Mouse (Mus musculus) myocyte (in vitro differentiated cells): ENCODE measurements around the gene Tmem234. TPM values are rescaled to one million over a fixed set of nuclear protein-coding genes. Genes with fewer than 3 reads are reported as not detected.
A peak's percentile ranks its signal among the peaks of the same experiment; 100 is the strongest.

Experiments used
- H3K27me3 ChIP-seq: one replicate; pipeline ENCODE4 v1.6.1; 2011; ENCODE audit not compliant: control insufficient read depth, insufficient read depth, insufficient read length
- H3K36me3 ChIP-seq: one replicate; pipeline ENCODE4 v1.6.1; 2011; ENCODE audit not compliant: control insufficient read depth, insufficient read depth
- H3K4me2 ChIP-seq: one replicate; pipeline ENCODE4 v1.6.1; 2011; ENCODE audit warnings: low read depth, control low read depth
- H3K4me3 ChIP-seq: one replicate; pipeline ENCODE4 v1.5.1; 2011; ENCODE audit warnings: mild to moderate bottlenecking, control low read depth, moderate library complexity
- H3K79me2 ChIP-seq: one replicate; pipeline ENCODE4 v1.6.1; 2011; ENCODE audit not compliant: control insufficient read depth, insufficient read depth
- H3ac ChIP-seq: one replicate; pipeline ENCODE4 v1.6.1; 2011; ENCODE audit not compliant: control insufficient read depth, insufficient read length
- CEBPB ChIP-seq: IDR thresholded peaks from 2 replicates; pipeline ENCODE4 v1.6.1; 2011; ENCODE audit warnings: mild to moderate bottlenecking, moderate library complexity; ENCODE audit not compliant: poor library complexity, insufficient read depth, severe bottlenecking
- E2F4 ChIP-seq: IDR thresholded peaks from one replicate; pipeline ENCODE4 v1.6.1; 2011; ENCODE audit warnings: mild to moderate bottlenecking, control low read depth, moderate library complexity; ENCODE audit not compliant: insufficient read depth
- MAX ChIP-seq: IDR thresholded peaks from one replicate; pipeline ENCODE4 v1.6.1; 2011; ENCODE audit warnings: low read depth, mild to moderate bottlenecking, control low read depth
- MYOD1 ChIP-seq, 3 experiments: IDR thresholded peaks; one replicate each; pipeline ENCODE4 v1.6.1; 2011; ENCODE audit warnings: control low read depth in 2 of 3, low read depth in 2 of 3, mild to moderate bottlenecking in 2 of 3, moderate library complexity in 1 of 3; ENCODE audit not compliant: insufficient read length in 2 of 3, control insufficient read depth in 1 of 3
- MYOG ChIP-seq, 3 experiments: IDR thresholded peaks; one replicate each; pipeline ENCODE4 v1.6.1; 2011; ENCODE audit warnings: control low read depth in 2 of 3, low read depth in 2 of 3, mild to moderate bottlenecking in 2 of 3; ENCODE audit not compliant: insufficient read length in 2 of 3, control insufficient read depth in 1 of 3, insufficient read depth in 1 of 3
- POLR2A ChIP-seq: IDR thresholded peaks from one replicate; pipeline ENCODE4 v1.6.1; 2011; ENCODE audit warnings: low read depth, mild to moderate bottlenecking, control low read depth, moderate library complexity; ENCODE audit not compliant: insufficient read length
- POLR2AphosphoS2 ChIP-seq: IDR thresholded peaks from one replicate; pipeline ENCODE4 v1.6.1; 2011; ENCODE audit warnings: low read depth, control low read depth; ENCODE audit not compliant: insufficient read length
- REST ChIP-seq: IDR thresholded peaks from one replicate; pipeline ENCODE4 v1.6.1; 2011; ENCODE audit warnings: mild to moderate bottlenecking, control low read depth, moderate library complexity; ENCODE audit not compliant: insufficient read depth, insufficient read length
- SRF ChIP-seq: IDR thresholded peaks from one replicate; pipeline ENCODE4 v1.6.1; 2011; ENCODE audit warnings: low read depth; ENCODE audit not compliant: control insufficient read depth, insufficient read length
- TCF12 ChIP-seq: IDR thresholded peaks from one replicate; pipeline ENCODE4 v1.6.1; 2011; ENCODE audit warnings: mild to moderate bottlenecking, control low read depth; ENCODE audit not compliant: poor library complexity, insufficient read depth, severe bottlenecking
- TCF3 ChIP-seq: IDR thresholded peaks from one replicate; pipeline ENCODE4 v1.6.1; 2011; ENCODE audit warnings: low read depth, control low read depth; ENCODE audit not compliant: insufficient read length
- USF1 ChIP-seq: IDR thresholded peaks from one replicate; pipeline ENCODE4 v1.6.1; 2011; ENCODE audit warnings: low read depth, mild to moderate bottlenecking, control low read depth, moderate library complexity
- polyA plus RNA-seq: library from polyadenylated mRNA; unstranded; fragments of >200 nt; fragmentation: generic; extraction: Trizol; gene quantifications from one replicate; pipeline ENCODE4 v1.2.1, GENCODE M21; 2012; ENCODE audit warnings: missing spikeins

Gene Tmem234
- polyA plus RNA-seq, 1 experiment = 220 TPM

- Histone ChIP-seq H3K4me3 (peak within 1 kb of the TSS; percentile 50), H3K79me2 (no peaks in the 10 kb centered on the region), H3K27me3 (no peaks in the 10 kb centered on the region), H3ac (no peak within 1 kb of the TSS), H3K36me3 (peaks cover 6% of the 10 kb centered on the region), H3K4me2 (peak within 1 kb of the TSS; percentile 99)
- TF ChIP-seq POLR2A = peak; percentile 16
- no peak for TF ChIP-seq MYOD1 (IDR thresholded peaks at IDR 0.05; ENCODE audit: control insufficient read depth in 1 of 3, insufficient read length in 2 of 3, low read depth in 2 of 3)
Measured at GRCm38 (mm10) chr4:129623681-129624091, 23.2 kb downstream of the Tmem234 start, which contains the start of gene Ccdc28b. Gene Ccdc28b (minus strand): TSS chr4:129623947.

GRCm38 (mm10) chr4:129624281-129625028 lies 24.0 kb downstream of the Tmem234 start:
- peaks cover 6% of the 10 kb centered on the region for H3K36me3 ChIP-seq
- no peak overlapping the region for H3ac ChIP-seq

GRCm38 (mm10) chr4:129625029-129625370 lies 24.5 kb downstream of the Tmem234 start:
- H3K36me3 ChIP-seq = peaks cover 6% of the 10 kb centered on the region
- H3K4me2 ChIP-seq = peak overlapping the region; percentile 99
- H3ac ChIP-seq = no peak overlapping the region
- H3K79me2 ChIP-seq = no peaks in the 10 kb centered on the region
- no peak overlapping the region for H3K4me3 ChIP-seq
- no peak for TF ChIP-seq REST
- TF ChIP-seq TCF3 = no peak
- TF ChIP-seq POLR2AphosphoS2 = no peak
- no peak for TF ChIP-seq E2F4
- no peak for TF ChIP-seq MYOD1 (IDR thresholded peaks at IDR 0.05; ENCODE audit: control insufficient read depth in 1 of 3, insufficient read length in 2 of 3, low read depth in 2 of 3)
- no peak for TF ChIP-seq CEBPB
- no peak for TF ChIP-seq POLR2A
- no peak for TF ChIP-seq TCF12
- no peak for TF ChIP-seq MAX
- no peak for TF ChIP-seq USF1
- no peak for TF ChIP-seq SRF
- TF ChIP-seq MYOG (IDR thresholded peaks at IDR 0.05; ENCODE audit: control insufficient read depth in 1 of 3, insufficient read depth in 1 of 3, insufficient read length in 2 of 3, low read depth in 2 of 3) = no peak
- no peaks in the 10 kb centered on the region for H3K27me3 ChIP-seq

More at GRCm38 (mm10) chr4:129624281-129625028, 24.0 kb downstream of the Tmem234 start:
- peak overlapping the region; percentile 99 for H3K4me2 ChIP-seq
- no peaks in the 10 kb centered on the region for H3K27me3 ChIP-seq
- H3K4me3 ChIP-seq = peak overlapping the region; percentile 50
- no peaks in the 10 kb centered on the region for H3K79me2 ChIP-seq
- peak; percentile 72 for TF ChIP-seq POLR2AphosphoS2
- peak; percentile 31 for TF ChIP-seq POLR2A
- TF ChIP-seq CEBPB = no peak

GRCm38 (mm10) chr4:129625496-129625895 lies 25.0 kb downstream of the Tmem234 start:
- Histone ChIP-seq H3K4me2 (no peak overlapping the region), H3K79me2 (no peaks in the 10 kb centered on the region), H3K4me3 (no peak overlapping the region), H3K36me3 (peaks cover 6% of the 10 kb centered on the region), H3K27me3 (no peaks in the 10 kb centered on the region), H3ac (no peak overlapping the region)
- TF ChIP-seq TCF12 = no peak
- no peak for TF ChIP-seq MYOD1 (IDR thresholded peaks at IDR 0.05; ENCODE audit: control insufficient read depth in 1 of 3, insufficient read length in 2 of 3, low read depth in 2 of 3)
- TF ChIP-seq MAX = no peak
- TF ChIP-seq TCF3 = no peak
- TF ChIP-seq MYOG (IDR thresholded peaks at IDR 0.05; ENCODE audit: control insufficient read depth in 1 of 3, insufficient read depth in 1 of 3, insufficient read length in 2 of 3, low read depth in 2 of 3) = no peak
- no peak for TF ChIP-seq CEBPB
- no peak for TF ChIP-seq POLR2A
- no peak for TF ChIP-seq REST
- no peak for TF ChIP-seq SRF
- no peak for TF ChIP-seq E2F4
- no peak for TF ChIP-seq USF1
- no peak for TF ChIP-seq POLR2AphosphoS2

GRCm38 (mm10) chr4:129626035-129626434 lies 25.6 kb downstream of the Tmem234 start:
- H3K79me2 ChIP-seq = no peaks in the 10 kb centered on the region
- no peak overlapping the region for H3K4me2 ChIP-seq
- H3K4me3 ChIP-seq = no peak overlapping the region
- H3K36me3 ChIP-seq = peaks cover 6% of the 10 kb centered on the region
- TF ChIP-seq POLR2AphosphoS2 = no peak
- no peak for TF ChIP-seq TCF3
- no peak for TF ChIP-seq REST
- TF ChIP-seq CEBPB = no peak
- no peak for TF ChIP-seq MYOD1 (IDR thresholded peaks at IDR 0.05; ENCODE audit: control insufficient read depth in 1 of 3, insufficient read length in 2 of 3, low read depth in 2 of 3)
- TF ChIP-seq TCF12 = no peak
- TF ChIP-seq USF1 = no peak
- no peak for TF ChIP-seq E2F4
- TF ChIP-seq POLR2A = no peak
- TF ChIP-seq MYOG (IDR thresholded peaks at IDR 0.05; ENCODE audit: control insufficient read depth in 1 of 3, insufficient read depth in 1 of 3, insufficient read length in 2 of 3, low read depth in 2 of 3) = no peak
- TF ChIP-seq MAX = no peak
- H3K27me3 ChIP-seq = no peaks in the 10 kb centered on the region
- no peak overlapping the region for H3ac ChIP-seq
